Mouse (Mus musculus): ENCODE data around the gene Igfbp7.
A peak's percentile ranks its signal among the peaks of the same experiment; 100 is the strongest.

Gene Igfbp7

DNA sequence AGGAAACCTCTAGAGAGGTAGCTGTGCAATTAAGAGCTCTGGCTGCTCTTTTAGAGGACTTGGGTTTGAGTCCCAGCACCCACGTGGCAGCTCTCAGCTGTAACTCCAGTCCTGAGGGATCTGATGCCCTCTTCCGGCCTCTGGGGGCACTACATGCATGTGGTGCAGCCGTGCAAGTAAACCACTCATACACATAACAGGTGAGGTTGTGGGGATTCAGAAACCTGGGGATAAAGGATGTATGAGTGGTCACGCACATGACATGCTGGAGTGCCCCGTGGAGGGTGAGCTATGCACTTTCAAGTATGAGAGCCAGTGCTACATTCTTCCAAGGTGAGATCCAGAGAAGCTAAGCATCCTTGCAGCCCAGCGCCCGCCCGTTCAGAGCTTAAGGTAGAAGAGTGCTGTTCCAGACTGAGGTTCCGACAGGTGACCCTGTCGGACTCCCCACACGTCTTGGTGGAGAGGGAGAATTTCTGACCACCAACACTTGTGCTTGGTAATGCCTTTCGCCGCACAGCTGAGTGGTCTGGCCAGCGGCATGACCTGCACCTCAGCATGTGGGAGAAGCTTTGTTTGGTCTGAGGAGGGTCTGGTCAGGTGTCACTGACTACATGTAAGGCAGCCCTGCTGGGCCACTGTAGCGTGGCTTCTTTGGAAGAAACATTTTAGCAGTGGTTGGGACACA is 57.7 kb downstream of the Igfbp7 start:
- DNase-seq (ENCODE audit: low read depth, low spot score): no peak

DNA sequence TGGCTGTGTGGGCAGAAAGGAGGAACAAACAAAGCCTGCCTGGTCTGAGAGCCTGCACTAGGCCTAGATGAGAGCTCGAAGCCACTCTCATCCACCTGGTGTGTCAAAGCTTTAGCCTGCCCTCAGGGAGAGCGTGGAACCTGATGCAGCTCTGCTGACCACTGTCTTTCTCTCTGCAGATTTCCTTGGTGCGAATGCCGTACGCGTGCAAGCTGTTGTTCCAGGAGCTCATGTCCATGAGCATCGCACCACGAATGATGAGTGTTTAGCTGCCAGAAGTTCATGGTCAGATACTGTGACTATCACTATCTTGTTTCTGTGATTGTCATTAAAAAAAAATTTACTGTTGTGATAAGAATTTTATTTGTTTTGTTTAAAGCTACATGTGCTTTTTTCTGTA is 58.9 kb downstream of the Igfbp7 start:
- no peak for DNase-seq (ENCODE audit: low read depth, low spot score)

DNA sequence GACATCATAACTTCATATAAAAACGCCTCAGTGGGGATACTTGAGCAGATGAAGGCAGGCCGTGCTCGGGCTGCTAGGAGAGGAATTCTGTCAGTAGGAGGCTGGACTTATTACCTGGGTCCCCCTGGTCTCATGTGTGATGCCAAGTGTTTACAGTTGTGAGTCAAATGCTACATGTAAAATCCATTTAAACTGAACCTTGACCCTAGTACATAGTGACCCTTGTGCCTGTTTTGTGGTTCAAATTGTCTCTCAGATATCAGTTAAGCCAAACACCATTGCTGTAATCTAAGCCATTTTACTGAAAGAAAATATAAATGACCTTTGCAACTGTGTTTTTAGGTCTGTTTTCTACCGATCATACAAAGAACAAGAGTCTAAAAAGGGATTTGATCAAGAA is 67.8 kb downstream of the Igfbp7 start:
- DNase-seq (ENCODE audit: low read depth, low spot score): no peak

DNA sequence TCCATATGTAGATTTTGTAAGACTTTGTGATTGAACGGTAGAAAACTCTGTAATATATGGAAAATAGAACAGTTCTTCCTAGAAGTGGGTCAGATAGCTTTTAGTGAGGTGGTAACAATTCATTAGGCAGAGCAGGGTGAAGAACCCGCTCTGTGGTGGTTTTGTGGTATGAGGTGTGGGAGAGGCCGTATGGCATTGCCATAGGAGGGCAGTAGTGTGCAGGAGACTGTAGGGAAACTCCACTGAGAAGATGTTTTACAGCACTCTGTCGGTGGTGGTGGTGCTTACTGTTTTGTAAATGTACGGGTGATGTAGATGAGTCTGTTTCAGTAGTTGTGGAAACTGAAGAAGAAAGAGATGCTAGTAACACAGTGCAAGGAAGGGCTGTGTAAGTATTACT is 77.7 kb downstream of the Igfbp7 start:
- DNase-seq (ENCODE audit: low read depth, low spot score): no peak

DNA sequence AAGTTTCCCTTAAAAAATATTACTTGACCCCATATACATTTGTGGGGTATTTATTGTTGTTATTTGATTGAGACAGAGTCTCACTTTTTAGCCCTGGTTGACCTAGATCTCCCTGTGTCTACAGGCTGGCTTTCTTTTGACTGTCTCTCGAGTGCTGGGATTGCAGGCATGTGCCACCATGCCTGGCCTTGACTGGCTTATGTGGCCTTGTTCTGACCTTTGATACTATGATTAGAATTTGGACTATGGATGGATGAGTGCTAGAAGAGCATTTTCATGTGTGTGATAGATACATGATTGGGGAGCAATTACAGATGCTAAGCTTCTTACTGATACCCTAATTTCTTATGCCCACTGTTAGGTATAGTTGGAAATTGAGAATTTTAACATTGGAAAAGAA is 82.9 kb downstream of the Igfbp7 start:
- DNase-seq (ENCODE audit: low read depth, low spot score): no peak

DNA sequence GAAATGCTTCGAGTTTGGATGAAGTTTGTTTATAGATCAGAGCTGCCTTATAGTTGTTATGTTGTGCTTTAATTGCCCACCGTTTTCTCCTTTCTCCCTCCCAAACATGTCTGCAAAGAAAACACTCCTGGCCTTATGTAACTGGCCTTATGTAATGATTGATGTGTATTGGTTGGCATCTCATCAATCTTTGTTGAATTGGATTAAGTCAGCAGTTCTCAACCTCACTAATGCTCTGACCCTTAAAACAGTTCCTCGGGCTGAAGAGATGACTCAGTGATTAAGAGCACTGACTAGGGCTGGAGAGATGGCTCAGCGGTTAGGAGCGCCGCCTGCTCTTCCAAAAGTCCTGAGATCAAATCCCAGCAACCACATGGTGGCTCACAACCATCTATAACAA is 92.9 kb downstream of the Igfbp7 start:
- no peak for DNase-seq (ENCODE audit: low read depth, low spot score)

DNA sequence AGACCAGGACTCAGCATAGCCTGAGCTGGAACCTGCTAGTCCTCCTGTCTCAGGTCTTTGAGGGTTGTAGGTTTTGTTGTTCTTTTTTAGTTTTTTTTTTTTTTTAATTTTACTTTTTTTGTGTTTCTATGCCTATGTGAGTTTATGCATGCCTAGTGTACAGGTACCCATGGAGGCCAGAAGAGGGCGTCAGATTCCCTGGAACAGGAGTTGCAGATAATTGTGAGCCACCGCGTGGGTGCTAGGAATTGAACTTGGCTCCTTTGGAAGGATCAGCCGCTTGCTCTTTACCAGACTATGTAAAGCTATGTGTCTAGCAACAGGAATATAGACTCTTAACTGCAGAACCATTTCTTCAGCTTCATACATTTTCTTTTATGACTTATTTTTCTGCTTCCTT is 93.6 kb downstream of the Igfbp7 start:
- DNase-seq (ENCODE audit: low read depth, low spot score): no peak

DNA sequence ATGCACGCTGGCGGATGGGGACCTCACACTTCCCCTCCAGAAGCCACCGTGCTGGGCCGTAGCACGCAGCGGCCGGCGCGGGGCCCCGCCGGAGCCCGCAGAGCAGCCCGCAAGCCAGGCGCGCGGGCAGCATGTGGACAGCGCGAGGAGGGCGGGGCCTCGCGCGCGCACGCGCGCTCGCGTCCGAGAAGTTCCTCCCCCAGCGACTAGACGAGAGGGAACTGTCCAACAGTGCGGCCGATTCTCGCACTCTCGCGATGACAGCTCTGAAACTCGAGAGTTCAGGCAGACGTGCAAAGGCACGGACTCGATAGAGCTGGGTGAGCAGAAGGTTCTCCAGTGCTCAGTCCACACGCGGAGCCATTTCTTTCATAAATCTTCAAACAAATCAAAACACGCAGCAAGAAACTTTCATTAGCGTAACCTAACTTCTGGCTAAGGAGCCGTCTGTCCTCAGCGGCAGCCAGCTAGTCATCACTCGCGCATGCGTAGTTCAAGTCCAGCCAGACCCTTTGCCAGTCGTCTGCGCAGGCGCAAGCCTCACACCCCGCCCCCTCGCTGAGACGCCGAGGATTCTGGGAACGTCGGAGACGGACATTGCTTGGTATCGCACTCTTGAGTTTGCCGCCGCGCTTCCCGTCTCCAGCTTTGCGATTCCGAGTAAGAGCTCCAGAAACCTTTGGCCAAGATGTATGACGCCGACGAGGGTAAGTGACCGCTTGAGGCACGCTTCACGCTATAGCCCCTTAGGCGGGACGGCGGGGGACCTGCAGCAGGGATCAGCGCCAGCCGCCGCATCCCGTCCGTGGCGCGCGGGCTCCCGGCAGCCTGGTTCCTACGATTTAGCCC is 97.7 kb downstream of the Igfbp7 start, which contains the start of the genes Noa1 and Polr2b:
TSS of gene Noa1 (minus strand) at position 161 of the 849 bp plus-strand sequence.
TSS of gene Polr2b (plus strand) at position 224 of the 849 bp plus-strand sequence.
- DNase-seq (ENCODE audit: low read depth, low spot score): peak; percentile 99

DNA sequence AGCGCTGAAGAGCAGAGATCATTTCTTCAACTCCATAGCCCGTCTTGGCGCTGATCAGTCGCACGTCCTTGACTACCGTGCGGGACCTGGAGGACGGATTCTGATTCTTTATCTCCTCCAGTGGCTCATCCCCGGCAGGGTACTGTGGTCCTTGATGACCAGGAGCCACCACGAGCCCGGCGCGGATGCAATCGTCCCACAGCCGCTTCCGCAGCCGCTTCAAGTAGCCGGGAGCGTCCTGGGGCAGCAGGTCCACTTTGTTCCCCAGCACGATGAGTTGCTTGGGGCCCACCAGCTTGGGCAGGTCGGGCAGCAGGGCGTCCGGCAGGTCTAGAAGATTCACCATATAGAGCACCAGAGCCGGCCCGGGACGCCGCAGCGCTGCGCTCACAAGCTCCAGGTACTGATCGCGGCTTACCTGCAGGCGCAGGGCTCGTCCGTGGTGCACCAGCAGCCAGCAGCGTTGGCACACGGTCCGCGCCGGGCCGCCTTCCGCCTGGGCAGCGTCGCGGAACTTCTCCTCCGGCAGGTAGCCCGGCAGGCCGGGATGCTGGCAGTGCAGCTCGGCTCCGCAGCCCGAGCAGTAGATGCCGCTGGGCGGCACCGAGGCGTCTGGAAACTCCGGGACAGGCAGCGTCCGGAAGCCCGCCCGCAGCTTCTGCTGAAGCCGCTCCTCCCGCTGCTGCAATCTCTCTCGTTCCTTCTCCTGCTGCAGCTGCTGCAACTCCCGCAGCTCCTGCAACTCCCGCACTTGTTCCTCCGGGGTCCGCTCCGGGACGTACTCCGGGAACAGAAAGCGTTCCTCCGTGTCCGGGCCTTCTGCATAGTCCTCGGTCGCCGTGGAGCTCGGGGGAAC is 98.6 kb downstream of the Igfbp7 start:
- DNase-seq (ENCODE audit: low read depth, low spot score): peak; percentile 6

DNA sequence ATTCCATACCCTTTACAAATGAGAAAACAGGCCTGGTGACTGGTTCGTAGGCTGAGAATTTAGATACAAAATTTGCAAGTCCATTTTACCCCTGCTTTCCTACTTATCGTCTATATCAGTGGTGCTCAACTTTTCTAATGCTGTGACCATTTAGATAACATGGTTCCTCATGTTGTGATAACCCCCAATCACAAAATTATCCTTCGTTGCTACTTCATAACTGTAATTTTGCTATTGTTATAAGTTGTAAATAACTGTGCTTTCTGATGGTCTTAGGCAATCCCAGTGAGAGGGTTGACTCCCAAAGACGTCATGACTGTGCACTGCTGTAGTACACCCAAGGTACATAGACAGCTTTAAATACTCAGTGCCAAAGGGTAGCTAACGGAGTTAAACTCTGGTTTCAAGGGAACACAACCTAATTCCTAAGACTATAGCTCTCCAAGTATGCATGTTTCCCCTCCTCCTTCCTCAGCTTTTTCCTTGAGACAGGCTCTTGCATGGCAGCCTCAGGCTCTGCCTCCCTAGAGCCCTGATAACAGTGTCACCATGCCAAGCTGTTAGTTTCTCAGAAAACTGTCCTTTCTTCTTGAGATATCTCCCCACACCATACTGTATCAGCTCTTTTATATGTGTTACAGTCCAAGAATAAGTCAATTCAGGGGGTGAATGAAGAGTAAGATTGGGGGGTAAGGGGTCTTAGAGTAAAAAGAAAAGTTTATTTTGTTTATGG is 99.9 kb downstream of the Igfbp7 start:
- DNase-seq (ENCODE audit: low read depth, low spot score): no peak

DNA sequence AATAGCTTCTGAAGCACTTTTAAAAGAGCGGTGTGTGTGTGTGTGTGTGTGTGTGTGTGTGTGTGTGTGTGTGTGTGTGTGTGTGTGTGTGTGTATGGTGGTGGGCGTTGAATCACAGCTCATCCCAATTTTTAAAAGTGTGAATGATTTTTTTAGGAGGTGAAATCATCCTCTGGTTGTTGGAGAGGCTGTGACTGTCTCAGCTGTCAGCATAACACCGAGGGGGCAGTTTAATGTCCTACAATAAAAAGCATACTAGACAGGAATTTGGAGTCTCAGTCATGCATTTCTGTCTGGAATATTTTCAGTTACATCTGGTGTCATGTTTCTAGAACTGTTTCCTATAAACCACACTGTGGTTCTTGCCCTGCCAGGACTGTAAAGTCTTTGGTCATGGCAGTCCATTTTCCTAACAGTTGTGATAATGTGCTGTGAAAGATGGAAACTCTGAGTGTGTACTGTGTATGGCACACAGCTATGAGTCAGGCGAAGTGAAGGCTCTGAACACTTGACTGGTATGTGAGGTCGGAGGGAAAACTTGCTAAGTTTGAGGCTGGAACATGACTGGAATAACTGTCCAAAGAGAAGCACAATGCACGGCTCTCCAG is 106.4 kb downstream of the Igfbp7 start:
- DNase-seq (ENCODE audit: low read depth, low spot score): no peak

DNA sequence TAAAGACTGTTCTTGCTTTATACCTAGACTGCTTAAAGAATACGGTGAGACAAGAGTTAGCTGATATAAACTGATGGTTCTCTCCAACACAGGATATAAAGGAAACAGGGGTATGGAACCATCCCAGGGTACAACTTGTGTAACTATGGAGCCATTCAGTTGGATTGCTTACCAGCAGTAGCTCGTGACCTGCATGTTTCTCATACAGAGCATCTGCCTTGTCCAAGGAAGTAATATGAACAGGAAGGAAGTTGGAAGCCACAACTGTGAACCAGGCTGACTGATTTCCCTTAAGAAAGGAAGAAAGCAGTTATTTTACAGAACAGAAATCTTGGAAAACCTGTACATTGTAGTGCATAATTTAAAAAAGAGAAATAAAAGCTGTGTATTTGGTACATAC is 108.4 kb downstream of the Igfbp7 start:
- no peak for DNase-seq (ENCODE audit: low read depth, low spot score)
